Mouse (Mus musculus): Measurements from ENCODE around the gene 4930535I16Rik.
"Not testable (repeated sequence)": the region's sequence is repeated elsewhere in the genome, so short reads cannot be mapped to it uniquely, and the experiment has no call there.

DNA sequence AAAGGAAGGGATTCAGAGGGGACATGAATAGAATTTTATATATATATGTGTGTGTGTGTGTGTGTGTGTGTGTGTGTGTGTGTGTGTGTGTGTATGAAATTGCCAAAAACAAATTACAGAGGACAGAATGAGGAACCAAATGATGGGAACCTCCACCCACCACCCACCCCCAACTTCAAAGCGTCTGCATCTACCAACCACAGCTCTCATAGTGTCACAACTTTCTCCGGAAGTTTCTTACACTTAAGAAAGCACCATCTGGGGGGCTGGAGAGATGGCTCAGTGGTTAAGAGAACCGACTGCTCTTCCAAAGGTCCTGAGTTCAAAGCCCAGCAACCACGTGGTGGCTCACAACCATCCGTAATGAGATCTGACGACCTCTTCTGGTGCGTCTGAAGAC is 23.1 kb upstream of the 4930535I16Rik start:
- TF ChIP-seq EP300, CTCF (IDR thresholded peaks at IDR 0.05; ENCODE audit: low read depth): not testable (repeated sequence)
